ENCODE assay signal across 8 mouse cellular contexts in genomic region chr7:49145749-49146670, GRCm38 (mm10).
A peak's percentile ranks its signal among the peaks of the same experiment; 100 is the strongest.
DNase-seq lines count a peak whose midpoint lies in the region; ATAC-seq and TF ChIP-seq lines count a peak whose summit lies in the region.

No protein-coding gene starts in this region.

- 17% methylated on average over 22 of the region's 22 CpGs for WGBS in cerebellum, adult 2 months
- 30% methylated on average over 22 of the region's 22 CpGs for WGBS in heart, embryonic 11.5 days (ENCODE audit: insufficient replicate concordance)
- 34% methylated on average over 22 of the region's 22 CpGs for WGBS in lung, embryonic 16.5 days

- TF ChIP-seq CTCF in cerebellum, adult 2 months (IDR thresholded peaks at IDR 0.05; ENCODE audit: borderline replicate concordance, insufficient read depth, low read depth, low read length) = peak; percentile 4; the same call in 1 of the 2 replicates

- no peak overlapping the region for H3K9ac ChIP-seq in heart, embryonic 11.5 days (ENCODE audit: low read depth, low read length)
- peak overlapping the region; percentile 1; the same call in 1 of the 2 replicates for H3K9ac ChIP-seq in lung, embryonic 16.5 days (ENCODE audit: low read length)

- H3K4me2 ChIP-seq in heart, embryonic 11.5 days = 0 out of 2 replicates have a peak overlapping the region, but pooled peaks have one; percentile 11
- H3K4me2 ChIP-seq in lung, embryonic 16.5 days (ENCODE audit: low read depth, low read length) = no peak overlapping the region

- peaks cover 21% of the 10 kb centered on the region for H3K4me1 ChIP-seq in cerebellum, adult 2 months (ENCODE audit: control insufficient read depth, insufficient read depth, low read length)
- H3K4me1 ChIP-seq in heart, embryonic 11.5 days (ENCODE audit: control insufficient read depth, insufficient read depth, low read length) = peaks cover 19% of the 10 kb centered on the region
- H3K4me1 ChIP-seq in lung, embryonic 16.5 days (replicated peaks; ENCODE audit: control insufficient read depth, insufficient read depth, low read length) = peaks cover 20% of the 10 kb centered on the region

- peak; percentile 77 for ATAC-seq in heart, embryonic 11.5 days (replicated peaks; ENCODE audit: insufficient number of reproducible peaks, low FRiP score, low TSS enrichment)
- peak; percentile 79 for ATAC-seq in lung, embryonic 16.5 days (ENCODE audit: low read depth)
- no peak for ATAC-seq in activated CD4-positive, CD25-positive, alpha-beta regulatory T cell, adult 4 months

- peak overlapping the region; percentile 18; the same call in 1 of the 2 replicates for H3K27ac ChIP-seq in cerebellum, adult 2 months (ENCODE audit: insufficient read depth, low read length)
- peak overlapping the region; percentile 81 for H3K27ac ChIP-seq in heart, embryonic 11.5 days (ENCODE audit: low read depth, low read length)
- 0 out of 2 replicates have a peak overlapping the region, but pooled peaks have one; percentile 14 for H3K27ac ChIP-seq in lung, embryonic 16.5 days (ENCODE audit: low read length)

- H3K36me3 ChIP-seq in heart, embryonic 11.5 days (ENCODE audit: control insufficient read depth, insufficient read depth, low read length) = no peaks in the 10 kb centered on the region
- H3K36me3 ChIP-seq in lung, embryonic 16.5 days (ENCODE audit: control insufficient read depth, insufficient read depth, low read length) = no peaks in the 10 kb centered on the region

- DNase-seq in Muller cell, postnatal 12 days (ENCODE audit: inconsistent ontology term) = peak; percentile 75
- peak; percentile 54 to 60 for DNase-seq in cerebellum, adult 2 months
- DNase-seq in kidney, postnatal 25 days = peak; percentile 25 to 75
- peak; percentile 57 for DNase-seq in right cerebral cortex, postnatal 4 days
- DNase-seq in thymus, postnatal 36 days = no peak

- no peak overlapping the region for H3K4me3 ChIP-seq in cerebellum, adult 2 months (replicated peaks; ENCODE audit: insufficient read depth, low read depth, low read length)
- H3K4me3 ChIP-seq in heart, embryonic 11.5 days (ENCODE audit: low read depth, low read length) = no peak overlapping the region
- no peak overlapping the region for H3K4me3 ChIP-seq in lung, embryonic 16.5 days (ENCODE audit: low read length)

- no peak for TF ChIP-seq POLR2A in cerebellum, adult 2 months (IDR thresholded peaks at IDR 0.05; ENCODE audit: borderline replicate concordance, insufficient read depth, low read length)

- H3K27me3 ChIP-seq in cerebellum, adult 2 months (ENCODE audit: control insufficient read depth, insufficient read depth, low read length) = no peaks in the 10 kb centered on the region
- H3K27me3 ChIP-seq in heart, embryonic 11.5 days (ENCODE audit: control insufficient read depth, insufficient read depth, low read length) = peaks cover 4% of the 10 kb centered on the region; the same call in 1 of the 2 replicates
- H3K27me3 ChIP-seq in lung, embryonic 16.5 days (ENCODE audit: control insufficient read depth, insufficient read depth, low read depth, low read length) = no peaks in the 10 kb centered on the region

- no peaks in the 10 kb centered on the region; the same call in 1 of the 2 replicates for H3K9me3 ChIP-seq in heart, embryonic 11.5 days (replicated peaks; ENCODE audit: control insufficient read depth, low read length)
- no peaks in the 10 kb centered on the region for H3K9me3 ChIP-seq in lung, embryonic 16.5 days (ENCODE audit: control insufficient read depth, low read length)

Comparison
In these comparisons a context has a peak if more than half of its experiments do, and no peak if none do; other contexts are left out.
1. DNase-seq: peak in Muller cell, postnatal 12 days (single experiment), cerebellum, adult 2 months (2 of 2), kidney, postnatal 25 days (2 of 2) and right cerebral cortex, postnatal 4 days (single experiment); none in thymus, postnatal 36 days (0 of 2).
2. H3K27ac ChIP-seq: peak in every context shown above with its lines; median percentile 81 in heart, embryonic 11.5 days; 18 in cerebellum, adult 2 months; 14 in lung, embryonic 16.5 days.